Mouse (Mus musculus) C2C12 (cell line): Measurements from ENCODE around the gene Ebi3. TPM values are rescaled to one million over a fixed set of nuclear protein-coding genes. Genes with fewer than 3 reads are reported as not detected.

Experiments used
- H3K27me3 ChIP-seq: one replicate; pipeline ENCODE4 v1.6.1; 2011; ENCODE audit not compliant: control insufficient read depth, insufficient read depth, insufficient read length
- H3K36me3 ChIP-seq: one replicate; pipeline ENCODE4 v1.6.1; 2011; ENCODE audit not compliant: control insufficient read depth, insufficient read depth
- H3K4me3 ChIP-seq: one replicate; pipeline ENCODE4 v1.5.1; 2011; ENCODE audit warnings: mild to moderate bottlenecking, control low read depth; ENCODE audit not compliant: poor library complexity, insufficient read depth, severe bottlenecking
- H3K79me2 ChIP-seq: one replicate; pipeline ENCODE4 v1.6.1; 2011; ENCODE audit not compliant: control insufficient read depth, insufficient read depth
- H3K79me3 ChIP-seq: one replicate; pipeline ENCODE4 v1.6.1; 2011; ENCODE audit warnings: low read depth, control low read depth
- H3ac ChIP-seq: one replicate; pipeline ENCODE3; 2011; ENCODE audit warnings: low read depth; ENCODE audit not compliant: control insufficient read depth, insufficient read length
- CEBPB ChIP-seq: IDR thresholded peaks from one replicate; pipeline ENCODE4 v1.6.1; 2011; ENCODE audit warnings: low read depth, mild to moderate bottlenecking, control low read depth, moderate library complexity
- CTCF ChIP-seq: IDR thresholded peaks from one replicate; pipeline ENCODE4 v1.5.1; 2011; ENCODE audit not compliant: control insufficient read depth, insufficient read depth, insufficient read length
- FOSL1 ChIP-seq: IDR thresholded peaks from one replicate; pipeline ENCODE4 v1.8.0; 2011; ENCODE audit warnings: mild to moderate bottlenecking, low read length; ENCODE audit not compliant: poor library complexity, insufficient read depth, severe bottlenecking
- MAX ChIP-seq: IDR thresholded peaks from one replicate; pipeline ENCODE4 v1.6.1; 2011; ENCODE audit warnings: mild to moderate bottlenecking, control low read depth
- MYOD1 ChIP-seq: IDR thresholded peaks from one replicate; pipeline ENCODE4 v1.6.1; 2011; ENCODE audit warnings: low read depth; ENCODE audit not compliant: control insufficient read depth, insufficient read length
- MYOG ChIP-seq: IDR thresholded peaks from one replicate; pipeline ENCODE4 v1.6.1; 2011; ENCODE audit not compliant: control insufficient read depth, insufficient read length; ENCODE audit errors: extremely low read depth
- USF1 ChIP-seq: IDR thresholded peaks from one replicate; pipeline ENCODE4 v1.6.1; 2011; ENCODE audit warnings: low read depth, mild to moderate bottlenecking, control low read depth, moderate library complexity
- polyA plus RNA-seq: library from polyadenylated mRNA; unstranded; fragments of >200 nt; fragmentation: generic; extraction: Trizol; gene quantifications from one replicate; pipeline ENCODE4 v1.2.1, GENCODE M21; 2012; ENCODE audit warnings: missing spikeins

The Ebi3 gene
- polyA plus RNA-seq, 1 experiment = not detected

GRCm38 (mm10) chr17:55958918-55959728, 6.7 kb downstream of the Ebi3 start, which contains the start of gene Yju2:
Gene Yju2, plus strand, starts transcription at chr17:55959099.
- peaks cover 15% of the 10 kb centered on the region for H3K36me3 ChIP-seq
- H3K4me3 ChIP-seq = peak within 1 kb of the TSS; percentile 40
- H3K79me2 ChIP-seq = peaks cover 12% of the 10 kb centered on the region
- peaks cover 11% of the 10 kb centered on the region for H3K79me3 ChIP-seq
- TF ChIP-seq MAX = peak; percentile 23
- no peak for TF ChIP-seq USF1
- H3K27me3 ChIP-seq = peaks cover 9% of the 10 kb centered on the region
- H3ac ChIP-seq = peak within 1 kb of the TSS; percentile 66

- Histone ChIP-seq H3K4me3 (peak overlapping the region; percentile 40), H3K36me3 (peaks cover 18% of the 10 kb centered on the region), H3K27me3 (peaks cover under 1% of the 10 kb centered on the region), H3ac (peak overlapping the region; percentile 49), H3K79me3 (peaks cover 11% of the 10 kb centered on the region), H3K79me2 (peaks cover 12% of the 10 kb centered on the region)
- TF ChIP-seq FOSL1 (no peak), MYOG (no peak), CEBPB (no peak), MYOD1 (no peak), USF1 (no peak), CTCF (no peak), MAX (no peak)
Observed at GRCm38 (mm10) chr17:55959946-55960740, 7.7 kb downstream of the Ebi3 start.

DNA sequence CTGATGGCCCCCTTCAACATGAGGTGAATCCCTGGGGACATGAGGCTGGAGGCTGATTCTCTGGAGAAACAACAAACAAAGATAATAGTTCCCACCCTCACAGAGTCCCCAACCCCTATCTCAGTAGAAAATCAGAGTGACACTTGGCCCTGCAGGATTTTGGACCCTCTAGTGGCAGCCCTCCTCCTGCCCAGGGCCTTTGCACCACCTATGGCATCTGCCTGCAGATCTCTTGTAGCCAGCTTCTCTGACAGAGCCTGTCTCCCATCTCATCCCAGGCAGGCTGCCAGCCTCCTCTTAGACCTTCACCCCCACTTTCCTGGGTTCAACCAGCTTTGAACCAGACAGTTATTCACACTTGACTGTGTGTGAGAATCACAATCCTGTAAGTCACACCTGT, 8.4 kb downstream of the Ebi3 start:
- Histone ChIP-seq H3K79me3 (peaks cover 11% of the 10 kb centered on the region), H3K36me3 (peaks cover 18% of the 10 kb centered on the region), H3K27me3 (no peaks in the 10 kb centered on the region), H3K4me3 (no peak overlapping the region), H3ac (no peak overlapping the region), H3K79me2 (peaks cover 12% of the 10 kb centered on the region)
- TF ChIP-seq CEBPB (no peak), MAX (no peak), FOSL1 (no peak), USF1 (no peak), MYOG (no peak), MYOD1 (no peak), CTCF (no peak)

DNA sequence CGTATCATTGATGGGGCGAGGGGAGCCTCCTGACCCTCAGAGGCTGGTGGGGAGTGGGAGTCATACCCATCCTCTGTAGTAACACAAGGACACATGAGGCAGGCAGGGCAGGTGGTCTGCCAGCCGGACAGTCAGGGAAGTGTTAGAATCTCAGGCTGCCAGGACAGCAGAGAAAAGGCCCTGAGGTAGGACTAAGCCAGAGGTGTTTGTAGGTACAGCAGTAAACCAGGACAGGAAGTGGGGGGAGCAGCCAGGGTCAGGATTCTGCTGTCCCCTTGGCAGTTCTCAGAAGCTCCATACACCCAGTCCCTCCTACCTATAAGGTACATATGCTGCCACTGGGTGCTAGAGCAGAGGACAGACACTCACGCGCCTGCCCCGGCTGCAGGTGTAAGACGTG, 9.2 kb downstream of the Ebi3 start:
- Histone ChIP-seq H3K36me3 (peaks cover 20% of the 10 kb centered on the region), H3K27me3 (no peaks in the 10 kb centered on the region), H3K4me3 (no peak overlapping the region), H3K79me3 (peaks cover 11% of the 10 kb centered on the region), H3K79me2 (peaks cover 12% of the 10 kb centered on the region), H3ac (no peak overlapping the region)
- TF ChIP-seq CEBPB (no peak), MYOG (no peak), MYOD1 (no peak), FOSL1 (no peak), CTCF (no peak), USF1 (no peak), MAX (no peak)

GRCm38 (mm10) chr17:55963171-55963570, 10.7 kb downstream of the Ebi3 start:
- no peaks in the 10 kb centered on the region for H3K27me3 ChIP-seq
- no peak overlapping the region for H3ac ChIP-seq
- TF ChIP-seq MAX (no peak), FOSL1 (no peak), CTCF (no peak), CEBPB (peak; percentile 19)
- no peak overlapping the region for H3K4me3 ChIP-seq
- H3K36me3 ChIP-seq = peaks cover 31% of the 10 kb centered on the region
- H3K79me3 ChIP-seq = peaks cover 11% of the 10 kb centered on the region
- peaks cover 12% of the 10 kb centered on the region for H3K79me2 ChIP-seq

GRCm38 (mm10) chr17:55964496-55964895, 12.1 kb downstream of the Ebi3 start:
- Histone ChIP-seq H3ac (no peak overlapping the region), H3K36me3 (peaks cover 31% of the 10 kb centered on the region), H3K27me3 (no peaks in the 10 kb centered on the region), H3K4me3 (no peak overlapping the region), H3K79me3 (peaks cover 11% of the 10 kb centered on the region), H3K79me2 (peaks cover 12% of the 10 kb centered on the region)
- TF ChIP-seq MYOG (no peak), USF1 (no peak), FOSL1 (no peak), MYOD1 (no peak), MAX (no peak), CEBPB (no peak), CTCF (no peak)
